Mouse (Mus musculus): ENCODE data around the gene Clrn3.
"Not testable (repeated sequence)": the region's sequence is repeated elsewhere in the genome, so short reads cannot be mapped to it uniquely, and the experiment has no call there.

Clrn3 gene

GRCm38 (mm10) chr7:135528515-135528914 lies at the start of gene Clrn3:
TSS of gene Clrn3 (minus strand) at chr7:135528654.
- no peak for DNase-seq (ENCODE audit: low spot score)

GRCm38 (mm10) chr7:135576329-135576728 lies 47.9 kb upstream of the Clrn3 start:
- DNase-seq (ENCODE audit: low spot score), result no peak

- DNase-seq (ENCODE audit: low spot score), result not testable (repeated sequence)
These were observed 47.0 kb upstream of the Clrn3 start for GRCm38 (mm10) chr7:135575319-135576069.

- peak; percentile 40 for DNase-seq (ENCODE audit: low spot score)
These were observed 43.6 kb upstream of the Clrn3 start for GRCm38 (mm10) chr7:135571951-135572559.

- DNase-seq (ENCODE audit: low spot score), result no peak
These were observed 42.9 kb upstream of the Clrn3 start for GRCm38 (mm10) chr7:135571392-135571791.

- no peak for DNase-seq (ENCODE audit: low spot score)
These were observed 40.1 kb upstream of the Clrn3 start for GRCm38 (mm10) chr7:135568550-135568949.

GRCm38 (mm10) chr7:135567582-135567981 lies 39.1 kb upstream of the Clrn3 start:
- DNase-seq (ENCODE audit: low spot score), result no peak

- DNase-seq (ENCODE audit: low spot score), result no peak
These were observed 37.6 kb upstream of the Clrn3 start for GRCm38 (mm10) chr7:135566013-135566412.

GRCm38 (mm10) chr7:135564022-135564421 lies 35.6 kb upstream of the Clrn3 start:
- no peak for DNase-seq (ENCODE audit: low spot score)

- DNase-seq (ENCODE audit: low spot score), result no peak
These were observed 31.8 kb upstream of the Clrn3 start for GRCm38 (mm10) chr7:135560280-135560679.

GRCm38 (mm10) chr7:135556663-135557402 lies 28.4 kb upstream of the Clrn3 start:
- DNase-seq (ENCODE audit: low spot score), result no peak

GRCm38 (mm10) chr7:135553550-135553949 lies 25.1 kb upstream of the Clrn3 start:
- no peak for DNase-seq (ENCODE audit: low spot score)

- DNase-seq (ENCODE audit: low spot score), result no peak
These were observed 23.1 kb upstream of the Clrn3 start for GRCm38 (mm10) chr7:135551547-135551946.

GRCm38 (mm10) chr7:135548434-135548833 lies 20.0 kb upstream of the Clrn3 start:
- no peak for DNase-seq (ENCODE audit: low spot score)

GRCm38 (mm10) chr7:135546530-135546929 lies 18.1 kb upstream of the Clrn3 start:
- no peak for DNase-seq (ENCODE audit: low spot score)

- DNase-seq (ENCODE audit: low spot score), result no peak
These were observed 17.5 kb upstream of the Clrn3 start for GRCm38 (mm10) chr7:135545957-135546356.

GRCm38 (mm10) chr7:135544321-135544720 lies 15.9 kb upstream of the Clrn3 start:
- no peak for DNase-seq (ENCODE audit: low spot score)

- DNase-seq (ENCODE audit: low spot score), result no peak
These were observed 14.6 kb upstream of the Clrn3 start for GRCm38 (mm10) chr7:135543033-135543432.

GRCm38 (mm10) chr7:135542235-135542634 lies 13.8 kb upstream of the Clrn3 start:
- no peak for DNase-seq (ENCODE audit: low spot score)

- no peak for DNase-seq (ENCODE audit: low spot score)
These were observed 11.0 kb upstream of the Clrn3 start for GRCm38 (mm10) chr7:135539429-135539828.

- peak; percentile 18 for DNase-seq (ENCODE audit: low spot score)
These were observed 9.7 kb upstream of the Clrn3 start for GRCm38 (mm10) chr7:135537948-135538741.

GRCm38 (mm10) chr7:135537341-135537901 lies 9.0 kb upstream of the Clrn3 start, which contains the start of gene Ptpre:
TSS of gene Ptpre (plus strand) at chr7:135537481.
- peak; percentile 77 for DNase-seq (ENCODE audit: low spot score)
